Mouse (Mus musculus): ENCODE results near the gene Lemd2. TPM values are rescaled to one million over a fixed set of nuclear protein-coding genes. Genes with fewer than 3 reads are reported as not detected.
"Not testable (repeated sequence)": the region's sequence is repeated elsewhere in the genome, so short reads cannot be mapped to it uniquely, and the experiment has no call there.

The Lemd2 gene
- polyA plus RNA-seq, 1 experiment: 72.1 TPM

DNA sequence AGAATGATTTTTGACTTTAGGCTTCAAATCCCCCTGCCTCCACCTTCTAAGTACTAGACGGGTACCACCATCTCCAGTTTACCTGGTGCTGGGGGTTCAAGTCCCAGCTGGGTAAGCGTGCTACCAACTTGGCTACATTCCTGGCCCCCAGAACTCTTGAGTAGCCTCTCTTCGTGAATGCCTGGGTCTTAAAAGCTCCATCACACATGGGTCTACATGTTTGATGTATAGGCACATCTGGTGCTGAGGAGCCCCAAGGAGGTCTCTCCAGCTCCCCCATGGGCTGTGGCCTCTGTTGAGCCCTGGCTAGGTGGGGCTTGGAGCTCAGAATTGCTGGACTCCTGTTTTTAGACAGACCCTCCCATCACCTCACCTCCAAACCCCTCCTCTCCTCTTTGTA lies 27.9 kb upstream of the Lemd2 start:
- TF ChIP-seq USF1 (IDR thresholded peaks at IDR 0.05; ENCODE audit: low read depth) (no peak), POLR2AphosphoS2 (IDR thresholded peaks at IDR 0.05; ENCODE audit: insufficient read length, low read depth) (no peak)
- H3ac ChIP-seq (ENCODE audit: control insufficient read depth, insufficient read length): no peak overlapping the region
- no peaks in the 10 kb centered on the region for H3K36me3 ChIP-seq (ENCODE audit: control insufficient read depth, insufficient read depth)
- no peak overlapping the region for H3K4me3 ChIP-seq
- no peak overlapping the region for H3K4me2 ChIP-seq (ENCODE audit: low read depth)
- H3K27me3 ChIP-seq (ENCODE audit: control insufficient read depth, insufficient read depth, insufficient read length): peaks cover 26% of the 10 kb centered on the region
- no peaks in the 10 kb centered on the region for H3K79me2 ChIP-seq (ENCODE audit: control insufficient read depth, insufficient read depth)

DNA sequence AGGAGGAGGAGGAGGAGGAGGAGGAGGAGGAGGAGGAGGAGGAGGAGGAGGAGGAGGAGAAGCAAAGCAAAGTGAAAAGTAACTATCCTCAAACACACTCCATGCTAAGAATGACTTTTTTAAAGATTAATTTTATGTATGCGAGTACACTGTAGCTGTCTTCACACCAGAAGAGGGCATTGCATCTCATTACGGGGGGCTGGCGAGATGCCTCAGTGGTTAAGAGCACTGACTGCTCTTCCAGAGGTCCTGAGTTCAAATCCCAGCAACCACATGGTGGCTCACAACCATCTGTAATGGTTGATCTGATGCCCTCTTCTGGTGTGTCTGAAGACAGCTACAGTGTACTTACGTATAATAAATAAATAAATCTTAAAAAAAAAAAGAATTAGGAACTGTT lies 27.3 kb upstream of the Lemd2 start:
- not testable (repeated sequence) for H3ac ChIP-seq (ENCODE audit: control insufficient read depth, insufficient read length); H3K36me3 ChIP-seq (ENCODE audit: control insufficient read depth, insufficient read depth); H3K4me2 ChIP-seq (ENCODE audit: low read depth); H3K79me2 ChIP-seq (ENCODE audit: control insufficient read depth, insufficient read depth); H3K4me3 ChIP-seq
- H3K27me3 ChIP-seq (ENCODE audit: control insufficient read depth, insufficient read depth, insufficient read length): peaks cover 26% of the 10 kb centered on the region

DNA sequence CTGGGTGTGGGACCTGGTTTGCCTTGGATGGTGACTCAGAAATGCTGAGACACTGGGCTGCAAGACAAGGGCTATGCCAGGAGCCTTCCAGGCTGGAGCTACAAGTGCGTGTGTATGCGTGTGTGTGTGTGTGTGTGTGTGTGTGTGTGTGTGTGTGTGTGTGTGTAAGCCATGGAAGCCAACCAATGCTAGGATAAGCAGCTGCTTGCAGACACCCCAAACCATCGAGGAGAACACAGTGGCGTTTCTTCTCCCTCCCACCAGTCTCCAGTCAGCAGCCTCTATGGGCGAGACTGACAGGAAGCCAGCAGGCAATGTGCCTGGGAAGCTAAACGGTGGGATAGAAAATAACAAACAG lies 26.9 kb upstream of the Lemd2 start:
- Histone ChIP-seq H3K4me2 (ENCODE audit: low read depth) (no peak overlapping the region), H3K79me2 (ENCODE audit: control insufficient read depth, insufficient read depth) (no peaks in the 10 kb centered on the region), H3K36me3 (ENCODE audit: control insufficient read depth, insufficient read depth) (no peaks in the 10 kb centered on the region), H3ac (ENCODE audit: control insufficient read depth, insufficient read length) (no peak overlapping the region), H3K4me3 (no peak overlapping the region), H3K27me3 (ENCODE audit: control insufficient read depth, insufficient read depth, insufficient read length) (peaks cover 25% of the 10 kb centered on the region)
- TF ChIP-seq MYOG (IDR thresholded peaks at IDR 0.05; ENCODE audit: control insufficient read depth in 1 of 3, insufficient read depth in 1 of 3, insufficient read length in 2 of 3, low read depth in 2 of 3) (no peak), MAX (IDR thresholded peaks at IDR 0.05; ENCODE audit: low read depth) (no peak), TCF3 (IDR thresholded peaks at IDR 0.05; ENCODE audit: insufficient read length, low read depth) (no peak), E2F4 (IDR thresholded peaks at IDR 0.05; ENCODE audit: insufficient read depth) (no peak), USF1 (IDR thresholded peaks at IDR 0.05; ENCODE audit: low read depth) (no peak)

DNA sequence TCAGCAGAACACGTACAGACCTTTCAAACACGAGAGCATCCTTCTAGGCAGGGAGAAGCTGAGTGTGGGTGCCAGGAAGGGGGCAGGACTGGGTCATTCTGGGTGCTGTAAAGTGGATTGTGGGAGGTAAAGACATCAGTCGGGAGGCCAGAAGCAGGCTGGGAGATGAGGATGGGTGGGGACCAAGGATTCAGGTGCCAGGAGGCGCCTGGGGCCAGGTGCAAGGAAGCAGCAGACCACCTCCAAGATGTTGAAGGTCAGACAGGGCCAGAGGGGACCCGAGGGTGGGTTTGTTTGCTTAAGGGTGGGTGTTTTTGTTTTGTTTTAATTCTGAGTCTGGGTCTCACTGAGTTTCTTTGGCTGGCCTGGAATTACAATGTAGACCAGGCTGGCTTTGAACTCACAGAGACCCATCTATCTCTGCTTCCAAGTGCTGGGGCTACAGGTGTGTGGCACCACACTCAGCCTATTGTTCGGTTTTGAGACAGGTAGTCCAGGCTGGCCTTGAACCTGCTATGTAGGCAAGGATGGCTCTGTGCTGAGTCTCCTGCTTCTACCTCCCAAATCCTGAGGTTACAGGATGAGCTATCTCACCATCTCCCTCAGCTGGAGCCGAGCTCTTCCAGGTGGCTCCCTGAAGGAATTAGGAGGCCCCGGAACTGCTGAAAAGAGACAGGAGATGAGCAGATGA lies 26.3 kb upstream of the Lemd2 start:
- Histone ChIP-seq H3K27me3 (ENCODE audit: control insufficient read depth, insufficient read depth, insufficient read length) (peaks cover 27% of the 10 kb centered on the region), H3ac (ENCODE audit: control insufficient read depth, insufficient read length) (no peak overlapping the region), H3K4me3 (no peak overlapping the region), H3K4me2 (ENCODE audit: low read depth) (no peak overlapping the region), H3K79me2 (ENCODE audit: control insufficient read depth, insufficient read depth) (no peaks in the 10 kb centered on the region), H3K36me3 (ENCODE audit: control insufficient read depth, insufficient read depth) (no peaks in the 10 kb centered on the region)
- TF ChIP-seq REST (IDR thresholded peaks at IDR 0.05; ENCODE audit: insufficient read depth, insufficient read length) (no peak), POLR2A (IDR thresholded peaks at IDR 0.05; ENCODE audit: insufficient read length, low read depth) (no peak), MYOG (IDR thresholded peaks at IDR 0.05; ENCODE audit: control insufficient read depth in 1 of 3, insufficient read depth in 1 of 3, insufficient read length in 2 of 3, low read depth in 2 of 3) (no peak), POLR2AphosphoS2 (IDR thresholded peaks at IDR 0.05; ENCODE audit: insufficient read length, low read depth) (no peak), SRF (IDR thresholded peaks at IDR 0.05; ENCODE audit: control insufficient read depth, insufficient read length, low read depth) (no peak), USF1 (IDR thresholded peaks at IDR 0.05; ENCODE audit: low read depth) (no peak), CEBPB (IDR thresholded peaks at IDR 0.05; ENCODE audit: insufficient read depth, poor library complexity, severe bottlenecking) (no peak), MAX (IDR thresholded peaks at IDR 0.05; ENCODE audit: low read depth) (no peak), TCF12 (IDR thresholded peaks at IDR 0.05; ENCODE audit: insufficient read depth, poor library complexity, severe bottlenecking) (no peak), E2F4 (IDR thresholded peaks at IDR 0.05; ENCODE audit: insufficient read depth) (no peak), MYOD1 (IDR thresholded peaks at IDR 0.05; ENCODE audit: control insufficient read depth in 1 of 3, insufficient read length in 2 of 3, low read depth in 2 of 3) (no peak), TCF3 (IDR thresholded peaks at IDR 0.05; ENCODE audit: insufficient read length, low read depth) (no peak)

DNA sequence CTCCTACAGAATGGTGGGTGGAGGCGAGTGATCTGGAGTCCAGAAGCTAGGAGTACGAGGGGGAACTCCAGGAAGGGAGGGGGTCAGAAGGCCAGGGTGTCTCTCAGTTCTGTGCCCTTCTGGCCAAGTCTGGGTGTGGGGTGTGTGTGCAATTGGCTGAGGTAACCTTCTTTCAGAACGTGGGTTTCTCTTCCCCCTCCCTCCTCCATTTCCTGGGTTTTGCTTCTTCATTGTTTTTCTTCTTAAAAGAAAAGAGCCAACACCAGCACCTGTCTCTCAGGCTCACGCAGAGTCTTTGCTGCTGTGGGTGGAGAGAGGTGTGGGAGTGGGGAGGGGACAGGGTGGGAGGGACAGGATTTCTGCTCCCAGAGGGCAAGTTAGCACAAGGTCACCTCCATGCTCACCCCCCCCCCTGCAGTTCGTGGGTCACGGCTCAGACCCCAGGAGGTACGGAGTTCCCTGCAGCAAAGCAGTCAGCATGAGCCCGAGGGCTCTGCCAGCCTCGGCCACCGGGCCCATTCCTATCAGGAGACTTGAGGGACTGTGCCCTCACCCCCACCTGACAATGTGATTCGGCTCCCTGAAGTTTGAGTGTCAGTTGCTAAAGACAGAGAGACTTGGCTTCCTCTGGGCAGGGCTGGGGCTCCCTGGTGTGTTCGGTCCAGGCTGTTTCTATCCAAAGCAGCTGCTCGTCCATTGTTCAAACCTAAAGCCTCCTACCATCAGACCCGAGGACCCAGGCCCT lies 25.6 kb upstream of the Lemd2 start:
- Histone ChIP-seq H3K79me2 (ENCODE audit: control insufficient read depth, insufficient read depth) (no peaks in the 10 kb centered on the region), H3ac (ENCODE audit: control insufficient read depth, insufficient read length) (no peak overlapping the region)

More for the DNA sequence above, 25.6 kb upstream of the Lemd2 start:
- peaks cover 34% of the 10 kb centered on the region for H3K27me3 ChIP-seq (ENCODE audit: control insufficient read depth, insufficient read depth, insufficient read length)
- no peak overlapping the region for H3K4me3 ChIP-seq
- H3K4me2 ChIP-seq (ENCODE audit: low read depth): no peak overlapping the region
- TF ChIP-seq CEBPB (IDR thresholded peaks at IDR 0.05; ENCODE audit: insufficient read depth, poor library complexity, severe bottlenecking): no peak
- no peak for TF ChIP-seq MYOD1 (IDR thresholded peaks at IDR 0.05; ENCODE audit: control insufficient read depth in 1 of 3, insufficient read length in 2 of 3, low read depth in 2 of 3)
- TF ChIP-seq SRF (IDR thresholded peaks at IDR 0.05; ENCODE audit: control insufficient read depth, insufficient read length, low read depth): no peak
- no peak for TF ChIP-seq E2F4 (IDR thresholded peaks at IDR 0.05; ENCODE audit: insufficient read depth)
- no peak for TF ChIP-seq POLR2AphosphoS2 (IDR thresholded peaks at IDR 0.05; ENCODE audit: insufficient read length, low read depth)
- no peak for TF ChIP-seq TCF3 (IDR thresholded peaks at IDR 0.05; ENCODE audit: insufficient read length, low read depth)
- no peak for TF ChIP-seq TCF12 (IDR thresholded peaks at IDR 0.05; ENCODE audit: insufficient read depth, poor library complexity, severe bottlenecking)
- no peak for TF ChIP-seq REST (IDR thresholded peaks at IDR 0.05; ENCODE audit: insufficient read depth, insufficient read length)
- TF ChIP-seq USF1 (IDR thresholded peaks at IDR 0.05; ENCODE audit: low read depth): no peak
- no peak for TF ChIP-seq POLR2A (IDR thresholded peaks at IDR 0.05; ENCODE audit: insufficient read length, low read depth)
- TF ChIP-seq MYOG (IDR thresholded peaks at IDR 0.05; ENCODE audit: control insufficient read depth in 1 of 3, insufficient read depth in 1 of 3, insufficient read length in 2 of 3, low read depth in 2 of 3): no peak
- TF ChIP-seq MAX (IDR thresholded peaks at IDR 0.05; ENCODE audit: low read depth): no peak
- H3K36me3 ChIP-seq (ENCODE audit: control insufficient read depth, insufficient read depth): no peaks in the 10 kb centered on the region
